Mouse (Mus musculus) frontal cortex, postnatal 36 days (tissue): ENCODE measurements around the gene Tvp23a.

Source experiments
- DNase-seq, 2 experiments: peaks; one replicate each; pipeline ENCODE4 v3.0.0; 2022; ENCODE audit warnings: low spot score in 2 of 2

The Tvp23a gene

DNA sequence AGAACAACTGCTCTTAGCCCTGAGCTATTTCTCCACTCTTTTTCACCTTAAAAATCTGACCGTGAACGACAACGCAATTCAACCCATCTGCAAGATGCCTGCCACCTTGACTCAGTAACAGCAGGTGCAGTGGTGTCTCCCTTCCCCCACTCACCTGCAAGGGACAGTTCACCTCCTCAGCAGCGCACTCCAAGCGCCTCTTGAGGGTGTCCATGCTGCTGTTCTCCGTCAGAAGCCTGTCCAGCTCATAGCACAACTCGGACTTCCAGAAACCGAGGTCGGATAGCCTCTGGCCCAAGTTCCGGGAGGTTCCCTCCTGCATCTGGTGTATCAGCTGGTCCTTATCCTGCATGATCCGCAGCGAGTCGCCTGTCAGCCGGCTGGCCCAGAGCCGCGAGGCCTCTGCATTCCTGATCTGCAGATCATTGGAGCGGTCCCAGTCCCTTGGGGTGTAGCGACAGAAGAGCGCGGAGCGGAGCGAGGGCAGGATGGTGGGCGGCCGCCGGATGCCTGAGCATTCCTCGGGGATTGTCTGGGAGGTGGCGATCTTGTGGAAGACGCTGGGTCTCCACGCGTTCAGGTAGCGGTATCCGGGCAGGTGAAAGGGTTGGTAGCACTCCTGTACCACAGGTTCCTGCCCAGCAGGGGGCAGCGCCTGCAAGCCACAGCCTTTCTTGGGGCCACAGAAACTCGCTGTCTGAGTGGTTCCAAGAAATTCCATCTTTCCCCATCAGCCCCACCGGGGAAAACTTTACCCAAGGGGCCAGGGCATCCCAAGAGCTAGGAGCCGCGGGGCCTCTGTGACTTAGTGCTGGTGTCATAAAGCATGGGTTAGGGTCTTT lies 52.2 kb downstream of the Tvp23a start, which contains the start of gene Tekt5:
Gene Tekt5 (minus strand): TSS at position 792 of the 842 bp plus-strand sequence.
- peak in 1 of 2 experiments; percentile 35 for DNase-seq

DNA sequence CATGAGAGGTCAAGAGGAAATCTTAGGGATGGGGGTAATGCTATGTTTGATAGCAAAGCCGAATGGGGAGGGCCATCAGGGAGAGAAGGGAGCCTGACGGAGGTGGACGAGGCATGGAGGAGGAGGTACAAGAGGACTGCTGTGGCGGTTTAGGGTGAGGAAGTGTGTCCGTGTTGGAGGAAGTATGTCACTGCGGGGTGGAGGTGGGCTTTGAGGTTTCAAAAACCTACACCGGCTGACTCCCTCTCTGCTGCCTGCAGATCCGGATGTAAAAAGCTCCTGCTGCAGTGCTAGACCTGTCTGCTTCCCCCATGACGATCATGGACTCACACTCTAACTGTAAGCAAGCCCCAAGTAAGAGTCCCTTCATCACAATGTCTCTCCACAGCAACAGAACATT lies 54.6 kb downstream of the Tvp23a start:
- DNase-seq = no peak

DNA sequence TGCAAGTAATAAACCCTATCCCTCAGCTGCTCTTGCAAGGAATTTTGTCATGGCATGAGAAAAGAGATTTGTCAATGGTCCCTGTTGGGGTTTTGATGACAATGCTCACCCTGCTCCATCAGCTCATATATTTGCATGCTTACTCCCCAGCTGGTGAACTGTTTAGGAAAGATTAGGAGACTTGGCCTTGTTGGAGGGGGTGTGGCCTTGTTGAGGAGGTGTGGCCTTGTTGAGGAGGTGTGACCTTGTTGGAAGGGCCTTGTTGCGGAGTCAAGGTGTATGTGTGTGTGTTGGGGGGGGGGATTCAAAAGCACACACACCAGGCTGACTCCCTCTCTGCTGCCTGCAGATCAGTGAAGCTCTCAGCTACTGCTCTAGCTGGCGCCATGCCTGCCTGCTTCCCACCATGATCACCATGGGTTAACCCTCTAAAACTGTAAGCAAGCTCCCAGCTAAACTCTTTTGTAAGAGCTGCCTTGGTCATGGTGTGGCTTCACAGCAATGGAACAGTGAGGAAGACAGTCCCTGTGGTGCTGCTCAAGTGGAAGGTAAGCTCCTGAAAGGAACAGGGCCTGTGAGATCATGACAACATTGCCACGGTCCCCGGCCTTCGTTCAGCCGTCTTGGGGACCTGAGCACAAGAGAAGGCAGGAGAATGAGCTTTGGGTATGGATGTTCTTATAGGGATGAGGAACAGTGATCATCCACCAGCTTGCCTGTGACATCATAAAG lies 58.4 kb downstream of the Tvp23a start:
- no peak for DNase-seq

DNA sequence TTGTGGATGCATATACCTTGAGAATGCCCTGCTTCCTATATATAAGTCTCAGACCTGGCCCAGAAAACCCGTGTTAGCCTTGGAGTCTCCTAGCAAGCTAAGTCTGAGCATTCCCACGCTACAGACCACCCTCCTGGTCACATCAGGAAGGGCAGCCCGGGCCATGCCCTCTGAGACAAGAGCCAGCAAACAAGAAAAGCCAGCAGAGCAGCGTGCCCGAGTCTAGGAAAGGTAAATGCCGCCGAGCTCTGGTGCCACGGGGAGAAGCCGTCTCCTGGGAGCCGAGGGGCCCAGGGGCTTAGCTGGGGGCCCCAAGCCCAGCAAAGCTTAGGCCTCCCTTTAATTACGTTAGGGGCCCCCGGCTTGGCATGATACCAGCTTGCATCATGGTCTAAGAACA lies 61.9 kb downstream of the Tvp23a start:
- no peak for DNase-seq

DNA sequence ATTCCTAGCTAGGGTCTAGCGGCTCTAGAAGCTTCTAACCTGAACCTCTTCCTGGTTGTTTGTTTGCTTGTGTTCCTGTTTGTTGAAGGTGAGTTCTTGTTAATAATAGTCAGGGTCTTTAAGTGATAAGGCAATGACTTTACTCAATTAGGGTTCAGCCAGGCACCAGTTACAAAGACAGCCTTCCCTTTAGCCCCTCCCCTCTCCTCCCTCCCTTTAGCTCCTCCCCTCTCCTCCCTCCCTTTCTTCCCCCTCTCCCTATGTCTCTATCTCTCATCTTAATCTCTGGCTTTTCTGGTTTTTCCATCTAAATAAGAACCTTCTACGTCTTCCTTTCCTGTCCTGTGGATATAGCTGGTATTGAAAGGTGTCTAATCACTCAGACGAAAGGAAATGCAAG lies 62.6 kb downstream of the Tvp23a start:
- no peak for DNase-seq

DNA sequence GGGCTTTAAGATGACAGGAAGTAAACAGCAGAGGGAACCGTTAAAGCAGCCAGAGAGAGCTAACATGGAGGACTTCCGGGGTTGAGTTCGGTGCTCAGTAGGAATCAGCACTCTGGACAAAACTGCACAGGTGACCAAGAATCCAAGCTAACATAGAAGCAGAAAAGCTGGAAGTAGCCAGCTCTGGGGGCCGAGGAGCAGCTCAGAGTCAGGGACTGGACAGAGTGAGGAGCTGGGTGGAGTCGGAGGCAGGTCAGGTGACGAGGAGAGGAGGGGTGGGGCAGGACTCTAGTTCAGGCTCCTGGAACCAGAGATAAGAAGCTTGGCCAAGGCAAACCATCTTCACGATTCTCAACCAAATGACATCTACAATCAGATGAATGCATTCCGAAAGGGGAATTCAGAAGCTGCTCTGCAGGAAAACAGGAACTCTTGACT lies 63.1 kb downstream of the Tvp23a start:
- DNase-seq = no peak

DNA sequence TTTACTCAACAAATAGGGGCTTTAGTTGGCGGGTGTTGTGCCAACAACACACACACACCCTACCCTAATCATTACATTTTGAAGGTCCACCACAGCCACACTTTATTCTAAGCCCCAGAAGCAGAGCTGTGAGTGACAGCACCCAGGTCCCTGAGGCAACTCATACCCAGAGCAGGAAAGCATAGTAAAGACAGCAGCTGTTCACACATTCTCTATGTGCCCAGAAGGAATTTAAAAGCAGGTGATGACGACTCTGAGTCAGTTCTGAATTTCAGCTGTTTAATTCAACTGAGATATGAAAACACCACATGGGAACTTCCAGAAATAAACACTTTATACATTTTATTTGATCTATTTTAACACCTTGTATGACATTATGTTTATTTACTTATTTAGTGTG lies 67.6 kb downstream of the Tvp23a start:
- peak in 1 of 2 experiments; percentile 60 for DNase-seq

DNA sequence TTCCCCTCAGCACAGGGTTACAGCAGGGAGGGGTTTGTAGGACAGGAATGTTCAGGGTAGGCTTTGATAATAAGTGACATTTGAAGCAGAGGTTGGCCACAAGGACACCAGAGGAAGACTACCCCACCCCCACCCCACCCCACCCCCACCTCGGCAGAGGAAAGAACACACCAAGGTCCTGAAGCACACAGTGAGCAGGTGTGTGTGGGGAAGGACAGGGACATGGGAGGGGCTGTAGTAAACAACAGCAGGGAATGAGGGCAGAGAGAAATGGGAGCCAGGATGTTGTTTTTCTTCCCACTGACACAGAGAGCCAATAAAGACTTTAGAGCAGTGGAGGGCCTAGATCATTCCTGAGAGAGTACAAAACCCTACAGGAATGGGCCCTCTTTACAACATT lies 69.9 kb downstream of the Tvp23a start:
- DNase-seq = no peak

DNA sequence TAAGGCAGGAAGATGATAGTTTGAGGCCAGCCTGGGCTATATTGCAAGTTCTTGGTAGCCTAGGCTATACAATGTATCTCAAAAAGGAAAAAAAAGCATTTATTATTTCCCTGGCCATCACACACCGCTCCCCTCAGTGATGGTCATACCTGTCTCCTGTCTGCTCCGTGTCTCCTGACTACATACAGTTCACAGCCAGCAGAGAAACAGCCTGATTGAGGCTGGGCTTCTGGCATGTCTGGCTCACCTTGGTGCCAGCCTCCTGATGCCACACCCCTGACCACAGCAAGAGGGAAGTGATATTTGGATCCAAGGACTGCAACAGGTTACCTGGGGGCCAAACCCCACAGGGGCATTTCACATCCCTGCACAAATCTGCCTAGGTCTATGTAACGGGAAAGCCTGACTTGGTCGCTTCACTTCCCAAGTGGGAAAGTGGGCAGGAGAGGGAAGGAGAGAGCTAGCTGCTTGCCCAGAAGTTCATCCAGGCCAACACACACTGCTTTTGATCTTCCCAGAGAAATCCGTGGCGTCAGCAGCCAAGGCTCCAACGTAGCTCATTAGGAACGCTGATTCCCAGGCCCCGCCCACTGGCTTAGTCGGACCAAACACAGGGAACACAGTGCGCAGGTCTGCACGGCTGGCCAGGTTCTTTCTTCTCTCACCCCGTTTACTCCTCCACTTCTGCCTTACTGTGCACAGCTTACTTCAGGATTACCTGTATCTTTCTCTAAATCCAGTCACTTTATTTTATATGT lies 72.7 kb downstream of the Tvp23a start:
- no peak for DNase-seq

DNA sequence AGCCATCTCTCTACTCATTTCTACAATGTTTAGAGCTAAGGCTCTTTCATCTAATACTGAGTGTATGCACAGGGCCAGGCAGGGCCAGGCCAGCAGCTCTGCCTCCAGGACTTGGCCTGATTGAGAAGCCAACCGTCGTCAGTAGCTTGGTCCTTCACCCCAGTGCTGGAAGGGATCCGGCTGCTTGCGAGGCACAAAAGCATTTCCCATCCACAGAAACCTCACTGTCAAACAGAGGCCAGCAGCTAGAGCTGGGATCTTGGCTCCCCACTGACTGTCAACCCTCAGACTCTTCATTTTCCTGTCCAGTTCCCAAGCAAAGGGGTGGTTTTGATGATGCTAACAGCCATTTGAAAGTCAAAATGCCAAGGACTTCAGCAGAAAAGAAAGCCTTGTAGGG lies 74.8 kb downstream of the Tvp23a start:
- no peak for DNase-seq
